Mouse (Mus musculus) lung, adult 18-20 months (tissue): ENCODE results near the gene Pax5.

Source experiments
- DNase-seq, 2 experiments: peaks; one replicate each; pipeline ENCODE4 v3.0.0; 2022; ENCODE audit warnings: mixed read lengths in 2 of 2

Gene Pax5

GRCm38 (mm10) chr4:44705151-44705550, 5.1 kb downstream of the Pax5 start:
- DNase-seq, result no peak

- DNase-seq, result peak; percentile 85
Observed at GRCm38 (mm10) chr4:44704369-44704745, 5.9 kb downstream of the Pax5 start.

GRCm38 (mm10) chr4:44703686-44704368, 6.5 kb downstream of the Pax5 start:
- no peak for DNase-seq

DNA sequence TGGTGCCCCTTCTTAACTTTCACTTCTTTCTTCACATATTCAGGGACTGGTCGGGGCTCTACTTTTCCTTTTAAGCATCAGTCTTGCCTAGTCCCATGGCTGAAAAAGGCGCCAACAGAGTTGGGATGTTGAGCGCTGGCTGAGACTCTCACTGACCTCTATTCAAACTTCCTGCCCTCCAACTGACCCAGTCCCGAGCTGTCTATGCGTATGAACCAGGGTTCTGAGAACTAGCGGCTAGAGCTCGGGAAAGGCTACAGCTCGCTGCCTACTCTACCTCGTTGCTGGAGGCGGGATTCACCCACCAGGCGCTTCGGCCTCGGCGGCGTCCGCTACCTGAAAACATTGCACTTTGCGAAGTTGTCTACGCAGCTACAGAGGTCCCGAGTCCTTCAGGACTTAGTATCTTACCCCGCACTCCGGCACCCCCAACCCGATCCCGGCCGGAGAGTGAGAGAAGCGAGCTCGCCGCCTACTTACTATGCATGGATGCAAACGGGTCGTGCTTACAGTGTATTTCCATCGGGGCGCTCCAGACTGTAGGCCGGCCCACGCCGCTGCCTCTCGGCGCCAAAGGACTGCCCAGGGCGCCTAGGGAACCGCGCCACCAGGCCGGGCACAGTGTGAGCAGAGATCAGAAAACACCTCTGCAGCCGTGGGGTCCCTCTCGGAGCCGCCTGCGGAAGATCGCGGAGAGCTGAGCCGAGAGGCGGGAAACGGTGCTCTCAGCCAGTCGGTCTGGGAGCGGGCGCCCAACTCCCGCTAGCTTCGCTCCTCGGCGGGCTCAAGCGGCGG, 7.2 kb downstream of the Pax5 start:
- no peak for DNase-seq

DNA sequence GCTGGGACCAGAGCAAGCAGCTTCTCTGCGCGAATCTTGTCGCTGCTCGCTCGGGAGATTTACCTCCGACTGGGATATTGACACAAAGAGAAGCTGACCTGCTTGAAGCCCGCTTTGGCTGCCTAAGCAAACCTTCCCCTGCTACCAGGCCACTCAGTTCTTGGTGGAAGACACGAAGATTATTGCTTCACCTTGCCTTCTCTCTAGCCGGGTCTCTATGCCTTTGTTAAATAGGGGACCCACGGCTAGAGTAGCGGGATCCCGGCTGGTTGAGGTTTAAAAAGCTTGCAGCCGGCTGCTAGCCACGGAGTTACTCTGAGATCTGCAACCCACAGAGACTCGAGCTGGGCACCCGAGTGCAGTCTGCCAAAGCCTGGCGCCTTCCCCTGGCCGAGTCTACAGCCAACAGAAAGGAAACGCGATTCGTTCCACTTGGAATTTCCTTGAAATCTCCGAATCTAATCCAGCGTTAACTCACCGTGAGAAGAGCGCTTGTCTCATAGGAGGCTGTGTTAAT, 8.2 kb downstream of the Pax5 start:
- DNase-seq, result no peak

- no peak for DNase-seq
Observed at GRCm38 (mm10) chr4:44701513-44701912, 8.8 kb downstream of the Pax5 start.

DNA sequence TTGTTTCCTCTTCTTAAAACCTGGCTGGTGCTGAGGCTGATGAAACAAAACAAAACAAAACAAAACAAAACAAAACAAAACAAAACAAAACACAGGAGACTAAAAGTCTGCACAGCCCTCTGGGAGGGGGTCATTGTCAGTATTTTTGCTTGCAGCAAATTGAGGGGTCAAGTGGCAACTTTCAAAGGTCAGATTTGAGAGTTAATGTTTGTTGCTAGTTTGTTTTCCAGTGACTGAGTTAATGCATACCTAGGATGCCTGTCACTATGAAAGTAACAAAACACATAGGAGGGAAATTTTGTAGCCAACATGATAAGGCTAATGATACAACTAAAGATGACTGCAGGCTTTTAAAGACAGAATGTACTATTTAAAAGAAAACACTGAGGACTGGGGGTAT, 13.6 kb downstream of the Pax5 start:
- no peak for DNase-seq

GRCm38 (mm10) chr4:44694369-44694768, 15.9 kb downstream of the Pax5 start:
- DNase-seq, result no peak

GRCm38 (mm10) chr4:44685582-44685981, 24.7 kb downstream of the Pax5 start:
- no peak for DNase-seq

DNA sequence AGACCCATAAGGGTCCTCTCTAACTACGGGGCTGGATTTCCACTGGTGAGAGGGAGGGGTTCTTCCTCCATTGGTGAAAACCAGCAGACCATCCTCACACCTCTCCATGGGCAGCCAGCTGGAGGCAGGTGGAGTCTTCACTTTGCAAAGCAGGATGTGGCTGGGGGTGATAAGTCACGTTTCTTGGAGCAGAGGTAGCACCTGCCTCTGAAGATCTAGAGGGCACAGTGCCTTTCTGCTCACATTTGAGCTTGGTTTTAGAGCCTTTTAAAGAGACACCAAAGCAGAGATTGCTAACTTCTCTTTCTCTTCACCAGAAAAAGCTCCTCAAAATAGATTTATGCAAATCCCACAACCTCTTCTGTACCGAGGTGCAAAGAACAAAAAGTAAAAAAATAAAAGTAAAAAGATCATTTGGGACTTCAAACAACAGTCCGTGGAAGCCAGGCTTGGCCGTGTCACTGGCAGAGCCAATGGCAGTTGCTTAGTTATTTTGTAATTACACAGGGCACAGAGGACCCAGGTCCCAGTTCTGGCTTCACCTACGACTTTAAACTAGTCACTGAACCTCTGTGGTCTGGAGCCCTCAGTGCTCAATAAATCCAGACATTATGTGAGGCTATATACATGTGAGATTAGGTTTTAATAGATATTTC, 29.9 kb downstream of the Pax5 start:
- DNase-seq, result no peak

DNA sequence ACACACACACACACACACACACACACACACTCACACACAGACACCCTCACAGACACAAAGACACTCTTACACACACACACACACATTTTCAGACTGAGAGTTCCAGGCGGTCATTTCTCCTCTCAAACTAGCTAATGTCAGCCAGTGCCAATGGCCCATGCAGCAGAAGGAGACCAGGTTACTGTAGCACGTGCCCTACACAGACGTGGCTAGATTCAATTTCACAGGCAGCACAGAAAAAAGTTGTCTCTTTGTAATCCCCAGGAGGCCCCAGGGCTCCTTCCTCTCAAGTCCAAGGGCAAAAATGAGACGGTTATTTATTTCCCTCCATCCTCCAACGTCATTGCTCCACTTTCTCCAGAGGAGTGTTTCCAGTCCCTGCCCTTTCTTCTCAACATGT, 31.6 kb downstream of the Pax5 start:
- DNase-seq, result no peak

- no peak for DNase-seq
Observed at GRCm38 (mm10) chr4:44678026-44678425, 32.3 kb downstream of the Pax5 start.

DNA sequence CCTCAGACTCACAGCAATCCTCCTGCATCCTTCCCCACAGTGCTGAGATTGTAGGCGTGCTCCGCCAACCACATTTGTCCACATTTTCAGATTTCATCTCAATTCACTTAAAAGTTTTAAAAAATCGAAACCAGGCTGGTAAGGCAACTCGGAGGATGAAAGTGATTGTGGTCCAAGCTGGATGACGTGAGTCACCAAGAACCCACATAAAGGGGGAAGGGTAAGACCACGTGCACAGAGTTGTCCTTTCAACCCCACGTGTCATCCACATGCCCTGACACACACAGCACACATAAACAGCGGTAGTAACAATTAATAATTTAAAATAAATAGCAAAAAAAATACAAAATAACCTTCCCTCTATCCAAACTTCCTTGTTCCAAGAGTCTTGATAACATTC, 35.3 kb downstream of the Pax5 start:
- DNase-seq, result no peak

DNA sequence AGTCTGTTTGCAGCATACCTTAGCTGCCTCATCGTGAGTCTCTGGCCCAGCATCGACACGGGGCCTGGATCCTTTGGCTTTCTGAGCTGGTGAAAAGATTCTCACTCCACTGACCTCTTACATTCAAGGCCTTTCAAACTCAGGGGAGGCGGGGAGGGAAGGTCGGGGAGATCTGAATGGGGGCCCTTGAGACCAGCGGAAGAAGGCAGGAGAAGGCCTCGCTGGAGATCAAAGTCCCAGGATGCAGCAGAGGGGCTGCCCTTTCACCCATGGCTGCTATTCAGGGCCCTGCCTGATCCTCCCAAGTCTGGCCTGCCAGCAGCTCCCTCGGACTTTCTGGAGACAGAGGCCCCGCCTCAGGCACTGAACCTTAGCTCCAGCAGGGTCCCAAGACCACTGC, 36.6 kb downstream of the Pax5 start:
- DNase-seq, result no peak

DNA sequence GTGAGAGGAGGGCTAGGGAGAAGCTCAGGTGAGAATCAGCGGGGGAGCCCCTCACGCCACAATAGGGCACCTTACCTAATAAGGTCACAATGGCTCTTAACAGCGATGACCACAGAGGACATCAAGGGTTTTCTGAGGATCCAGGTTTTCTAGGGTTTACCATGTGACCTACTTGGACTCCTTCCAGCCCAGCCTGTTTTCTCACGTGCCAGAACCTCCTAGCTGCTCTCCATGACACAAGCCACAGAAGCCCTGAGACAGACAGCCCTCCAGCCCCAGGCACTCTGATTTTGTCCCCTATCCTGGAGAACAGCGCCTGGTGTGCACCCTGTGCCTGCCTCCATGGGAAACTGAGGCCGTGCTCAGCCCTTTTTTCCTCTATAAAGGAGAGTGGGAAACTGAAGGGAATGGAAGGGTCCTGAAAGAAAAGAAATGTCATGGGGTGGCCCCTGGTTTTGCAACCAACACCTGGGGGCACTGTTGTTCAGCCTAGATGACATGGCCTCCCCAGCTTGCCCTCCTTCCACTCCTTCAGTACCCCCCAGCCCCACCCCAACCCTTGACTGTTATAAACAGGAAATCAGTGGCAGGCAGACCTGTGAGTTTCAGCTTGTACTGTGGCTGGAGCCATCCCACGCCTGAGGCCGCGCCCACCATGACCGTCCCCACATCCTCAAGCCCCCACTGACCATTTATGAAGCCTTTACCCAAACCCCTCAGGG, 37.9 kb downstream of the Pax5 start:
- peak; percentile 9 to 12 for DNase-seq

GRCm38 (mm10) chr4:44671486-44671885, 38.8 kb downstream of the Pax5 start:
- no peak for DNase-seq

DNA sequence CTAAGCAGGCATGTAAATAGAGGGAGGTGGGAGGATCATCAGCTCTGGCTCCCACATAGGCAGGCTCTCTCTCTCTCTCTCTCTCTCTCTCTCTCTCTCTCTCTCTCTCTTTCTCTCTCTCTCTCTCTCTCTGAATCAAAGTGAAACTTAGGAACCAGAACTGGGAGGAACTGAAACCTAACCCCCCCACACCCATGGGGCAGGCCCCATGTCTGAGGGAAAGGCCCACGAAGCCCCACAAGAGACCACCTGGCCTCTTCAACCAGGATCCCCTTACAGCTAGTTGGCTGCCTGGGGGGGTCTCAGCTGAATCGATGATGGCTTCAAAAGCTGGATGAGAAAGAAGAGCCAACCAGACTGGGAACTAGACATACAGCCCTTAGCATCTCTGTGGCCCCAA, 39.3 kb downstream of the Pax5 start:
- DNase-seq, result peak in 1 of 2 experiments; percentile 16

- DNase-seq, result no peak
Observed at GRCm38 (mm10) chr4:44670380-44670779, 39.9 kb downstream of the Pax5 start.

DNA sequence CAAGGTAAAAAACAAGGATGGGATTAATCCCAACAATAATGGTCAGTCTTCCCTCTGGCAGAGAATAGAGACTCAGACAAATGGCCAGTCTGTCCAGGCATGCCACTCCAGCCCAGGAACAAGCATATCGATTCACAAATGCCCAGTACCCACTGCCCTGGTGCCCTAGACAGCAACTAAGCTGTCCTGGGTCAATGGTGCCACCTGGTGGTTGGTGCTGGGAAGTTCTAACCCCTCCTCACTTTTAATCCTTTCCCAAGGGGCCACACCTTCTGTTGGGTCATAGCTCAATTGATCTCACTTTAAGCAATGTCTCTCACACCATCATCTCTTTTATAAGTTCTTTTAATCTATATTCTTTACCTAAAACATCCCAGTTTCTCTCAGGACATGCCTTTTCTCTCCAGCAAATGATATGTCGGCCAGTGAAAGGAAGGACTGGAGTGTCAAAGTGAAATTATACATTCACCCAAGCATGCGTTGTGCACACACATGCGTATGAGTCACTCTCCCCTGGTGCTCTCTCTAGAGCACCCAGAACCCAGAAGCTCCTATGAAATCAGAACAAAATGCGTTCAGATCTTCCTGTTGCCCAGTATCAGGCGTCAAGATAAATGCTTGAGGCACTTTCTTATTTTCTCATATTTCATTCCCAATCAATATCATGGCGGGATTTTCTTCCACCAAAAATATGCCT, 40.7 kb downstream of the Pax5 start:
- no peak for DNase-seq

DNA sequence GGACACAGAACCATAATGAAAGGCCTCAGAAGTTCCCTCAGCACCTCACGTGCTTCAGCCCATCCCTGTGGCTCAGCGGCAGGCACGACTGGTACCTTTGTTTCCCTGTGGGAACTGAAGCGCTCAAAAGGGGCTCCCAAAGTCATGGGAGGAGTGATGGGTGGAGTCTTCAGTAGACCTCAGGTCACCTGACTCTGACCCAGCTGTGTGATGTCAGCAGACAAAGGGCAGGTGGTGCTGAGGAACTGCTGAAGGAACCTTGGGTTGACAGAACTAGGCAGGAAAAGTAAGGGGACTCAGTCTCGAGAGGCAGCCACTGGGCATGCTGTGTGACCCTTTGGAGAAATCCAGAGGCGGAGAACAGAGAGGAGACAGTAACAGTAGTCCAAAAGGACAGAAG, 41.7 kb downstream of the Pax5 start:
- no peak for DNase-seq

DNA sequence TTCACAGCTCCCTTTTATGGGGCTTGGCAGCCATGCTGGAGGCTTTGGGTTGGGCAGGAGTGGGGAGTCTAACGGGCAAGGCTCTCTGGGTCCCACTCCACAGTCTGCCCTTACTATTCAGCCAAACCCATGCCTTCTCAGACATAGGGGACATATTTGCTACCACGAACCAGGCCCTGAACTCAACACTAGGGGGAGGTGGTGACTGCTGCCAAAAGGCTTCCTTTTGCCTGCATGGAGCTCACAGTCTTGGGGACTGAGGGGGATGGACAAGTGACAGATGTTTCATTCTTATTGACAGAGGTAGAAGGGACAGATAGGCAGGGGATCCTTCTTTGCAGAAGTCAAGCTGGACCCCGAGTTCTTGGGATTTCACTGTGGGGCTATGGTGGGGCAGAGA, 42.1 kb downstream of the Pax5 start:
- no peak for DNase-seq

- DNase-seq, result no peak
Observed at GRCm38 (mm10) chr4:44667369-44667768, 42.9 kb downstream of the Pax5 start.

DNA sequence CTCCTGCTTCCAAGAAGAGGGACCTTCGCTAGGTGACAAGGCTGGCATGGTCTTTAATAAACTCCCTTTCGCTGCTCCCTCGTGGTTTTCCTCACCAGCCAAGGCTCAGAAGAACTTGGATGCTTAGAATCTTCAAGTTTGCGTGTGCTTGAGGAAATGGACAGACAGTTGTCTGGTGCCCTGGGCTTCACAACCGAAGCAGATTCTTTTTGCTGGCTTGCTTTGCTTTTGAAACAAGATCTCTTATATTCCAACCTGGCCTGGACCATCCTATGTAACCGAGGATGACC, 45.6 kb downstream of the Pax5 start:
- no peak for DNase-seq
